Mouse (Mus musculus) B cell, adult 2 months (primary cell): ENCODE results near the gene Kif24.

Source experiments
- DNase-seq, 2 experiments: peaks; one replicate each; pipeline ENCODE4 v3.0.0; 2022

The Kif24 gene

GRCm38 (mm10) chr4:41340912-41341550 is 123.7 kb downstream of the Kif24 start:
- no peak for DNase-seq
